ENCODE assay signal across 9 mouse cellular contexts in the genomic region with DNA sequence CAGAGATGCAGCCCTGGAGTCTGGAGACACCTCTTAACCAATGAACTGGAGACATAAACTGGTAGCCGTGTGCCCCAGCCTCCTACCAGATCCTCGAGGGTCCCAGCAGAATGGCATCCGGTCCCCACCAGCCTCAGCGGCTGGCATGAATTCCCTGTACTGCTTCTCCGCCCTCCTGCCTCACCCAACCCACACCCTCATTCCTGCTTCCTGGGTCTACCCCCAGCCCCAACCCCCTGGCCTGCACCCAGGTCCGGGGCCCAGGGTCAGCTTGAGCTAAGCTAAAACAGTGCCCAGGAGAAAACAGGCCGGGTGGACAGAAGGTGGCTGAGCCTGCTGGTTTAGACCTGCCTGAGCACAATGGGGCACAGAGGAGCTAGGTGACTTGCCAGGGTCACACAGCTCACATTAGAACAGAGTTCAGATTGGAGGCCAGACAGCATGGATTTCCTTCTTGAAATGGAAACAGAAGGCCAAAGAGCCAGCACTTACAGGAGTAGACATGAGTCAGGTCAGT. TPM values are rescaled to one million over a fixed set of nuclear protein-coding genes. Genes with fewer than 3 reads are reported as not detected.
A peak's percentile ranks its signal among the peaks of the same experiment; 100 is the strongest.
DNase-seq lines count a peak whose midpoint lies in the region; ATAC-seq and TF ChIP-seq lines count a peak whose summit lies in the region.
"Had no signal": no experiment of that assay in that cellular context is flagged by ENCODE, and none has a peak within 500 bp of the region (broad histone marks: within the 10 kb centered on the region; RNA-seq: fewer than 3 reads in every experiment).

No protein-coding gene starts in this region.

- H3K4me1 ChIP-seq in neural tube, embryonic 11.5 days (ENCODE audit: control insufficient read depth, insufficient read depth, low read length): peaks cover 73% of the 10 kb centered on the region
- peaks cover 61% of the 10 kb centered on the region for H3K4me1 ChIP-seq in limb, embryonic 15.5 days
- H3K4me1 ChIP-seq in stomach, postnatal 0 days (replicated peaks; ENCODE audit: control insufficient read depth, insufficient read depth): peaks cover 47% of the 10 kb centered on the region

- H3K9me3 ChIP-seq in neural tube, embryonic 11.5 days (ENCODE audit: control insufficient read depth, low read length): no peaks in the 10 kb centered on the region
- H3K9me3 ChIP-seq in limb, embryonic 15.5 days: no peaks in the 10 kb centered on the region
- no peaks in the 10 kb centered on the region for H3K9me3 ChIP-seq in stomach, postnatal 0 days (ENCODE audit: control insufficient read depth, low read length)

- no peaks in the 10 kb centered on the region for H3K36me3 ChIP-seq in neural tube, embryonic 11.5 days (ENCODE audit: control insufficient read depth, insufficient read depth, low read length)
- no peaks in the 10 kb centered on the region for H3K36me3 ChIP-seq in limb, embryonic 15.5 days
- H3K36me3 ChIP-seq in stomach, postnatal 0 days (ENCODE audit: control insufficient read depth, insufficient read depth, low read length): no peaks in the 10 kb centered on the region

- no peak for ATAC-seq in neural tube, embryonic 11.5 days (ENCODE audit: insufficient read depth, low FRiP score, low TSS enrichment)
- no peak for ATAC-seq in limb, embryonic 15.5 days (ENCODE audit: insufficient number of reproducible peaks, low FRiP score, low TSS enrichment, low read depth)
- peak; percentile 42 for ATAC-seq in stomach, postnatal 0 days (ENCODE audit: low FRiP score, low TSS enrichment)

- no peak for DNase-seq in gastrocnemius, adult 2 months
- DNase-seq in gastrocnemius, postnatal 36 days: no peak
- DNase-seq in neural tube, embryonic 11.5 days (ENCODE audit: low spot score): peak; percentile 10
- DNase-seq in neural tube, embryonic 10.5 days (ENCODE audit: extremely low spot score, low spot score): no peak
- DNase-seq in stomach, postnatal 0 days (ENCODE audit: low spot score): no peak
- no peak for DNase-seq in layer of hippocampus, adult 11-12 months (ENCODE audit: low spot score)
- no peak for DNase-seq in gastrocnemius, postnatal 25 days

- H3K4me3 ChIP-seq in gastrocnemius, adult 2 months: no peak overlapping the region
- no peak overlapping the region for H3K4me3 ChIP-seq in neural tube, embryonic 11.5 days (ENCODE audit: low read depth, low read length)
- H3K4me3 ChIP-seq in limb, embryonic 15.5 days: no peak overlapping the region
- no peak overlapping the region for H3K4me3 ChIP-seq in stomach, postnatal 0 days (ENCODE audit: low read depth, low read length)

- H3K9ac ChIP-seq in neural tube, embryonic 11.5 days (ENCODE audit: low read length): no peak overlapping the region; the same call in 1 of the 2 replicates
- H3K9ac ChIP-seq in limb, embryonic 15.5 days: no peak overlapping the region
- peak overlapping the region; percentile 36; the same call in 1 of the 2 replicates for H3K9ac ChIP-seq in stomach, postnatal 0 days (ENCODE audit: low read length)
- H3K9ac ChIP-seq: liver, embryonic 14.5 days had no signal

- TF ChIP-seq CTCF in gastrocnemius, adult 2 months (IDR thresholded peaks at IDR 0.05): no peak
- no peak for TF ChIP-seq CTCF in stomach, postnatal 0 days (IDR thresholded peaks at IDR 0.05; ENCODE audit: low read depth)

- 56% methylated on average over 7 of the region's 7 CpGs for WGBS in neural tube, embryonic 11.5 days
- 42% methylated on average over 7 of the region's 7 CpGs for WGBS in limb, embryonic 15.5 days
- 25% methylated on average over 7 of the region's 7 CpGs for WGBS in stomach, postnatal 0 days

- intact Hi-C loops in gastrocnemius, adult 2 months (cut with DNase I): no loop called here
- intact Hi-C loops in gastrocnemius, postnatal 36 days (cut with DNase I): no loop called here

- no peak for TF ChIP-seq EP300 in stomach, postnatal 0 days (optimal IDR thresholded peaks at IDR 0.05)

- peak overlapping the region; percentile 7; the same call in 1 of the 2 replicates for H3K27ac ChIP-seq in gastrocnemius, adult 2 months
- peak overlapping the region; percentile 80 for H3K27ac ChIP-seq in neural tube, embryonic 11.5 days (ENCODE audit: low read depth, low read length)
- H3K27ac ChIP-seq in limb, embryonic 15.5 days: peak overlapping the region; percentile 54
- H3K27ac ChIP-seq in stomach, postnatal 0 days (replicated peaks): peak overlapping the region; percentile 77
- H3K27ac ChIP-seq: liver, embryonic 14.5 days had no signal

- H3K27me3 ChIP-seq in neural tube, embryonic 11.5 days (ENCODE audit: control insufficient read depth, insufficient read depth, low read length): no peaks in the 10 kb centered on the region
- no peaks in the 10 kb centered on the region for H3K27me3 ChIP-seq in limb, embryonic 15.5 days
- H3K27me3 ChIP-seq in stomach, postnatal 0 days (ENCODE audit: control insufficient read depth, insufficient read depth, low read length): no peaks in the 10 kb centered on the region

- H3K4me2 ChIP-seq in neural tube, embryonic 11.5 days (ENCODE audit: low read depth): peak overlapping the region; percentile 17
- H3K4me2 ChIP-seq in limb, embryonic 15.5 days: peak overlapping the region; percentile 19; the same call in 1 of the 2 replicates
- peak overlapping the region; percentile 32 for H3K4me2 ChIP-seq in stomach, postnatal 0 days (replicated peaks; ENCODE audit: low read depth)

RNA-seq across cellular contexts. Expression of a gene that starts 8.2 kb away (rescaled TPM):
- 1 to 10 TPM; 3.2 to 7.4 TPM for total RNA-seq in gastrocnemius, adult 2 months (2021)
- 1 to 10 TPM; 4.8 to 6.6 TPM for total RNA-seq in gastrocnemius, postnatal 36 days (2021)
- polyA plus RNA-seq in neural tube, embryonic 11.5 days (2014; fragmentation: Nextera tagmentation; extraction: Ambion mirVana): 574 and 631 TPM in 2 replicates
- 55.1 and 65.4 TPM in 2 replicates for polyA plus RNA-seq in limb, embryonic 15.5 days (2015; fragmentation: Nextera tagmentation; extraction: Ambion mirVana)
- 100 and 106 TPM in 2 replicates for polyA plus RNA-seq in stomach, postnatal 0 days (2015; fragmentation: Nextera tagmentation; extraction: Ambion mirVana)
- total RNA-seq in gastrocnemius, postnatal 25 days (2021): 10 to 100 TPM in 1 of 2 experiments, 1 to 10 TPM in 1; 6.5 to 11.3 TPM

RNA-seq across cellular contexts. Expression of a gene that starts 29.9 kb away (rescaled TPM):
- total RNA-seq in gastrocnemius, adult 2 months (2021): 1 to 10 TPM in 1 of 2 experiments, under 1 TPM in 1; 0.71 to 1.1 TPM
- 1 to 10 TPM; 1.0 to 1.4 TPM for total RNA-seq in gastrocnemius, postnatal 36 days (2021)
- polyA plus RNA-seq in neural tube, embryonic 11.5 days (2014; fragmentation: Nextera tagmentation; extraction: Ambion mirVana): 7.8 and 8.9 TPM in 2 replicates
- 13.0 and 13.5 TPM in 2 replicates for polyA plus RNA-seq in limb, embryonic 15.5 days (2015; fragmentation: Nextera tagmentation; extraction: Ambion mirVana)
- 9.0 and 10.0 TPM in 2 replicates for polyA plus RNA-seq in stomach, postnatal 0 days (2015; fragmentation: Nextera tagmentation; extraction: Ambion mirVana)
- total RNA-seq in gastrocnemius, postnatal 25 days (2021): 1 to 10 TPM; 1.3 to 1.4 TPM

RNA-seq across cellular contexts. Expression of a gene that starts 53.9 kb away (rescaled TPM):
- total RNA-seq in gastrocnemius, adult 2 months (2021): 1 to 10 TPM; 3.0 to 3.3 TPM
- 1 to 10 TPM; 3.7 to 4.9 TPM for total RNA-seq in gastrocnemius, postnatal 36 days (2021)
- polyA plus RNA-seq in neural tube, embryonic 11.5 days (2014; fragmentation: Nextera tagmentation; extraction: Ambion mirVana): 10.3 and 11.1 TPM in 2 replicates
- 11.5 and 11.7 TPM in 2 replicates for polyA plus RNA-seq in limb, embryonic 15.5 days (2015; fragmentation: Nextera tagmentation; extraction: Ambion mirVana)
- 9.1 and 10.7 TPM in 2 replicates for polyA plus RNA-seq in stomach, postnatal 0 days (2015; fragmentation: Nextera tagmentation; extraction: Ambion mirVana)
- total RNA-seq in gastrocnemius, postnatal 25 days (2021): 1 to 10 TPM; 3.2 to 4.0 TPM

Comparison
In these comparisons a context has a peak if more than half of its experiments do, and no peak if none do; other contexts are left out.
1. H3K27ac ChIP-seq: peak in every context shown above with its lines; median percentile 80 in neural tube, embryonic 11.5 days; 77 in stomach, postnatal 0 days; 54 in limb, embryonic 15.5 days; 7 in gastrocnemius, adult 2 months.